In genomic region chr14:62940383-62941074, GRCm38 (mm10) we compare ENCODE assay signal across 9 mouse cellular contexts. TPM values are rescaled to one million over a fixed set of nuclear protein-coding genes. Genes with fewer than 3 reads are reported as not detected.
DNase-seq lines count a peak whose midpoint lies in the region; ATAC-seq and TF ChIP-seq lines count a peak whose summit lies in the region.
"Had no signal": no experiment of that assay in that cellular context is flagged by ENCODE, and none has a peak within 500 bp of the region (broad histone marks: within the 10 kb centered on the region; RNA-seq: fewer than 3 reads in every experiment).

No protein-coding gene starts in this region.

- no peak overlapping the region for H3K9ac ChIP-seq in liver, embryonic 14.5 days (replicated peaks)
- H3K9ac ChIP-seq: limb, embryonic 15.5 days had no signal

- H3K4me1 ChIP-seq in liver, embryonic 14.5 days (replicated peaks; ENCODE audit: control insufficient read depth in 2 of 2, insufficient read depth in 2 of 2, low read length in 1 of 2) = no peaks in the 10 kb centered on the region
- H3K4me1 ChIP-seq in small intestine, adult 2 months (ENCODE audit: control insufficient read depth, insufficient read depth, insufficient read length, low read length) = peaks cover 5% of the 10 kb centered on the region; the same call in 1 of the 2 replicates
- H3K4me1 ChIP-seq: limb, embryonic 15.5 days had no signal

- peak; percentile 99 for ATAC-seq in CD4-positive, CD25-positive, alpha-beta regulatory T cell, adult 4 months
- no peak for ATAC-seq in liver, embryonic 14.5 days (ENCODE audit: insufficient read depth)

- no peak overlapping the region for H3K27ac ChIP-seq in liver, embryonic 14.5 days
- 0 out of 2 replicates have a peak overlapping the region, but pooled peaks have one; percentile 12 for H3K27ac ChIP-seq in small intestine, adult 2 months (ENCODE audit: insufficient read depth, low read depth, low read length)
- H3K27ac ChIP-seq in left cerebral cortex, adult 2 months = no peak overlapping the region

- no peaks in the 10 kb centered on the region for H3K9me3 ChIP-seq in liver, embryonic 14.5 days (ENCODE audit: control insufficient read depth, low read length)
- H3K9me3 ChIP-seq: limb, embryonic 15.5 days had no signal

- intact Hi-C loops in left cerebral cortex, adult 2 months (cut with DNase I) = no loop called here

- no peak for TF ChIP-seq EP300 in liver, embryonic 14.5 days (IDR thresholded peaks at IDR 0.05; ENCODE audit: low read depth)

- H3K36me3 ChIP-seq in liver, embryonic 14.5 days (replicated peaks; ENCODE audit: control insufficient read depth, insufficient read depth, low read depth) = no peaks in the 10 kb centered on the region
- peaks cover 2% of the 10 kb centered on the region; the same call in 1 of the 2 replicates for H3K36me3 ChIP-seq in small intestine, adult 2 months (ENCODE audit: control insufficient read depth, insufficient read depth, low read length)

- TF ChIP-seq CTCF in liver, embryonic 14.5 days (IDR thresholded peaks at IDR 0.05; ENCODE audit: low read depth) = no peak
- no peak for TF ChIP-seq CTCF in small intestine, adult 2 months (IDR thresholded peaks at IDR 0.05; ENCODE audit: extremely low read depth, insufficient read length, insufficient replicate concordance, low read depth, low read length)
- TF ChIP-seq CTCF in left cerebral cortex, adult 2 months (IDR thresholded peaks at IDR 0.05) = no peak

- no peaks in the 10 kb centered on the region for H3K27me3 ChIP-seq in liver, embryonic 14.5 days (ENCODE audit: control insufficient read depth, insufficient read depth, low read length)
- no peaks in the 10 kb centered on the region for H3K27me3 ChIP-seq in small intestine, adult 2 months (ENCODE audit: control insufficient read depth, insufficient read depth, low read length)
- H3K27me3 ChIP-seq: limb, embryonic 15.5 days had no signal

- H3K4me2 ChIP-seq in liver, embryonic 14.5 days (ENCODE audit: low read depth) = no peak overlapping the region
- H3K4me2 ChIP-seq: limb, embryonic 15.5 days had no signal

- no peak for TF ChIP-seq POLR2A in small intestine, adult 2 months (IDR thresholded peaks at IDR 0.05; ENCODE audit: low read depth, low read length)

- whole genome bisulfite sequencing in liver, embryonic 14.5 days (ENCODE audit: insufficient replicate concordance) = 19% methylated on average over 14 of the region's 14 CpGs
- WGBS in small intestine, adult 2 months = 59% methylated on average over 14 of the region's 14 CpGs

- peak; percentile 70 for DNase-seq in 3134 (ENCODE audit: extremely low read depth, insufficient read length, low spot score)
- peak; percentile 72 to 84 for DNase-seq in gastrocnemius, adult 8-10 months (ENCODE audit: low spot score in 2 of 2)
- DNase-seq in liver, embryonic 14.5 days (ENCODE audit: low read depth in 3 of 3, low spot score in 3 of 3) = peak in 2 of 3 experiments; percentile 6 to 10
- DNase-seq in layer of hippocampus, adult 9-10 months (ENCODE audit: low spot score) = no peak
- DNase-seq in left cerebral cortex, adult 2 months (ENCODE audit: extremely low spot score in 1 of 2, low spot score in 2 of 2) = no peak
- DNase-seq in left cerebral cortex, adult 11 months (ENCODE audit: low spot score) = no peak

- no peak overlapping the region for H3K4me3 ChIP-seq in liver, embryonic 14.5 days (ENCODE audit: insufficient read depth in 1 of 2, low read depth in 2 of 2, low read length in 2 of 2)
- no peak overlapping the region for H3K4me3 ChIP-seq in small intestine, adult 2 months (ENCODE audit: low read depth, low read length)
- H3K4me3 ChIP-seq in left cerebral cortex, adult 2 months = no peak overlapping the region
- H3K4me3 ChIP-seq: limb, embryonic 15.5 days had no signal

RNA-seq across cellular contexts. Expression of gene Defb48, which starts 43.8 kb away (rescaled TPM):
- not detected for polyA plus RNA-seq in CD4-positive, CD25-positive, alpha-beta regulatory T cell, adult 4 months (2017; shearing (Covaris generic))
- not detected for total RNA-seq in gastrocnemius, adult 8-10 months (2022)
- not detected in 2 replicates for polyA plus RNA-seq in liver, embryonic 14.5 days (2012; rRNA removed)
- not detected in 2 replicates for polyA plus RNA-seq in liver, embryonic 14.5 days (2014; fragmentation: Nextera tagmentation; extraction: Ambion mirVana)
- not detected in 2 replicates for polyA plus RNA-seq in small intestine, adult 2 months (2012; rRNA removed)
- total RNA-seq in left cerebral cortex, adult 2 months (2021) = not detected
- polyA plus RNA-seq: limb, embryonic 15.5 days had no signal

RNA-seq across cellular contexts. Expression of gene Defb47, which starts 57.3 kb away (rescaled TPM):
- polyA plus RNA-seq in CD4-positive, CD25-positive, alpha-beta regulatory T cell, adult 4 months (2017; shearing (Covaris generic)) = not detected
- total RNA-seq in gastrocnemius, adult 8-10 months (2022) = not detected
- polyA plus RNA-seq in liver, embryonic 14.5 days (2012; rRNA removed) = not detected in 2 replicates
- polyA plus RNA-seq in liver, embryonic 14.5 days (2014; fragmentation: Nextera tagmentation; extraction: Ambion mirVana) = not detected in 2 replicates
- not detected in 2 replicates for polyA plus RNA-seq in small intestine, adult 2 months (2012; rRNA removed)
- total RNA-seq in left cerebral cortex, adult 2 months (2021) = not detected
- polyA plus RNA-seq: limb, embryonic 15.5 days had no signal

Comparison
In these comparisons a context has a peak if more than half of its experiments do, and no peak if none do; other contexts are left out.
1. DNase-seq: peak in 3134 (single experiment), gastrocnemius, adult 8-10 months (2 of 2) and liver, embryonic 14.5 days (2 of 3); none in layer of hippocampus, adult 9-10 months (single experiment), left cerebral cortex, adult 2 months (0 of 2) and left cerebral cortex, adult 11 months (single experiment).